Mouse (Mus musculus): ENCODE measurements around the gene Col28a1.
"Not testable (repeated sequence)": the region's sequence is repeated elsewhere in the genome, so short reads cannot be mapped to it uniquely, and the experiment has no call there.

Col28a1 gene

GRCm38 (mm10) chr6:7983646-7983979 is 208.8 kb downstream of the Col28a1 start:
- DNase-seq, result no peak

GRCm38 (mm10) chr6:7982958-7983645 is 209.3 kb downstream of the Col28a1 start:
- DNase-seq, result not testable (repeated sequence)

- DNase-seq, result no peak
Measured at GRCm38 (mm10) chr6:7971020-7971760, 221.2 kb downstream of the Col28a1 start.

GRCm38 (mm10) chr6:7969376-7969775 is 223.0 kb downstream of the Col28a1 start:
- DNase-seq, result no peak

GRCm38 (mm10) chr6:7965833-7966522 is 226.4 kb downstream of the Col28a1 start:
- no peak for DNase-seq

GRCm38 (mm10) chr6:7962749-7963148 is 229.7 kb downstream of the Col28a1 start:
- no peak for DNase-seq

- no peak for DNase-seq
Measured at GRCm38 (mm10) chr6:7952208-7952607, 240.2 kb downstream of the Col28a1 start.

- DNase-seq, result no peak
Measured at GRCm38 (mm10) chr6:7951778-7952177, 240.6 kb downstream of the Col28a1 start.
